Mouse (Mus musculus): ENCODE data around the gene Traf4.
"Not testable (repeated sequence)": the region's sequence is repeated elsewhere in the genome, so short reads cannot be mapped to it uniquely, and the experiment has no call there.

Traf4 gene

DNA sequence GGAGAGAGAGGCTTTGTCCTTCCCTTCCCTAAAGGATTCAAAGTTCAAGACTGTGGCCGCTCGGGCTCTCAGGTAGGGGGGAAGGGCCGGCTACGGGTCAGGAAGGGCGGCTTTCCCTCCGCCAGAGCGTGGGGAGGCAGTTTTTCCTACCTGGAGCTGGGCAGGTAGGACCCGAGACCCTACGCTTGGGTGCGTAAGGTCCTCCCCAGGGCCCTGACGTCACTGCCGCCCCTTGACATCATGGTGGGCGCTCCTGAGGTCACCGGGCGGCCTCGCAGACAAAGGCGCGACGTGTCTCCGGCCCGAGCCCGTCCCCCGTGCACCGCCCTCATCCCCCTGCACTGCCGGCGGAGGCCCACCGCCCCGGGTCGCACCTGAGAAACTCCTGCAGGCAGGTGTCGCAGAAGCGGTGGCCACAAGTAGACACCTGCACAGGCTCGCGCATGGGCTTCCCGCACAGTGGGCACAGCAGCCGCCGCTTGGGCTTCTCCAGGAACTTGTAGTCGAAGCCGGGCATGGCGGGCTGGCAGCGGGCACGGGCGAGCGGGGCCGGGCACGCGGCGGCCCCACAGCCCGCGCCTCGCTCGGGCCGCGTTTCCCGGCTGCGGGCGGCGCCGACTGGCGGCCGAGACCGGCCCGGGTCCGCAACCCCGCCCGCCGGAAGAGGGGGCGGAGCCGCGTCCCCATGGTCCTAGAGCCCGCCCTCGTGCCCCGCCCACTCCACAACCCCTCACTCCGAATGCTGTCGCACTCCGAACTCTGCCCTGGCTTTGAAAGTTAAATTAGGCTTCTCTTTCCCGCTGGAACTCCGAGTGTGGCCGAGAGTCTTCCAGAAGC lies at the start of gene Traf4:
Gene Traf4, minus strand, starts transcription at position 666 of the 837 bp plus-strand sequence.
- no peak for DNase-seq (ENCODE audit: low spot score in 2 of 2)

DNA sequence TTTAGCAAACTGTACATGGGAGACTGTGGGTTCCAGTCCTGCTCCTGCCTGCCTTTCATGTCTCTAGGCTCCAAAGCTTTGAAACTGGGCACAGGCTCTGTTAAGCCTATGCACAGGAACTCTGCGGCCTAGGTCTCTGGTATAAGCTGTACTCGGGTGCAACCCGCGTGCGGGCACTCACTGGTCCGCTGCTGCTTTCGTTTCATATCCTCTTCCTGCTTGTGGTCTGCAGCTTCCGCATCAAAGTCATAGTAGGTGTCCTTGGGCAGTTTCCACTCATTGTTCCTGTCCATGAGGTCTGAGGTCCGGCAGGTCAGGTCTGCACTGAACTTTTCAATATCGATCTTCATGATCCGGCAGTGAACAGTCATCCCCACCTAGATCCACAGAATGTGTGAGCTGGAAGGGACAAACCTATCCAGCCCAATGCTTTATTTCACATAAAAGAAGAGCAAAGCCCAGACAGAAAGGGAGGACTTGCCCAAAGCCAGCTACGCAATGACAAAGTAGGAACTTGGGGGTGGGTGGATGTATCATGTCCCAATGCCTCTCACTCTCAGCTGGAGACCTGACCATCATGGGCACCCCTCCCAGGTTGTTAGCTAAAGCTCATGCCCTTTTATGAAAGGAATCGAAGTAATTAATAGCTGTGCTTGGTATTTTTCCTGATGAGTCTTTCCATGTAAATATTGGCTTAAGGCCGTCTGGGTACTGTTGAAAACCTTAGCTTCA lies 47.9 kb upstream of the Traf4 start:
- no peak for DNase-seq (ENCODE audit: low spot score in 2 of 2)

DNA sequence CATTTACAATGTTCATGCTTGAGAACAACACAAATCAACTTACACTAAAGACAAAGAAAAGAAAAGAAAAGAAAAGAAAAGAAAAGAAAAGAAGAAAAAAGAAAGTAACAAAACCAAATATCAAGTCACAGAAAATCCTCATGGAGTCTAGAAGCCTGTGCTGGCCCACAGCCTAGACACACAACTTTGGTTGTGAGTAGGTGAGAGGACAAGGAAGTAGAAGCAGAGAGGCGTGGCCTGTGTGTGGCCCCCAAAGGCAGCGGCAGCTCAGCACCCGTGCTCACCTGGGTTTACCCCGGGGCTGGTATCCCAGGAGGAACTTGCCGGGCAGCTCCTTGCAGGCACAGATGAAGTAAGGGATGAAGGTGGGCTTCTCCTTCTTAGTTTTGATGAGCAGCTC lies 46.1 kb upstream of the Traf4 start:
- DNase-seq (ENCODE audit: low spot score in 2 of 2) = no peak

DNA sequence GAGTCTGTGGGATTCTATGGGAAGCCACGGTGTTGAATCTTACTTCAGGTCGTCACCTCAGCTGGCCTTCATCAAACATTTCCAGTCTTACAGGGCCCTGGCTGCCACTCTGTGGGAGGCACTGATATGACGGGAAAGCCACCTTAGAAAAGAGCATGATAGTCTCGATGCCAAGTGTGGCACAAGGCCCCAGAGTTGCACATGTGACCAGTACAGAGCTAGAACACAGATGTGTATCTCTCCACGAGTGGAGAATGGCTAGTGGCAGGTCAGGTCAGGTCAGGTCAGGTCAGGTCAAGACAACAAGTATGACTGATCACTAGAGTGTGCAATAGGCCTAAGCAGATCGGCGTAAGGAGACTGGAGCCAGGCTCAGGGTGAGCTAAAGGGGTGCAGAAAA lies 45.2 kb upstream of the Traf4 start:
- no peak for DNase-seq (ENCODE audit: low spot score in 2 of 2)

DNA sequence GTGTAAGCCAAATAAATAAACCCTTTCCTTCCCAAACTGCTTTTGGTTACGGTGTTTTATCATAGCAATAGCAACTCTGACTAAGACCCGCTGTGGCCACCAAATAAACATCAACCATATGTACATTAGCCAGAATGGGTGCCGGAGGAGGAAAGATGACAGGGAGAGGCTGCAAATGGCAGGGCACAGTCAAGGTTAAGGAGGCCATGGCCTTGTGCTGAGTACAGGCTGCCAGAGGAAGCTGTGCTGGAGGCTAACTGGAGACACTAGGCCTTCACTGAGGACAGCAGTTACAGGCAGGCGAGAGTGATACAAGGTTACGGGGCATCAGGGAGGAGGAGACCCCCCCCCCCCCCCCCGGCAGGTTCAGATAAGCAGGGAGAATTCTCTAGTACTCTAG lies 44.5 kb upstream of the Traf4 start:
- DNase-seq (ENCODE audit: low spot score in 2 of 2) = no peak

DNA sequence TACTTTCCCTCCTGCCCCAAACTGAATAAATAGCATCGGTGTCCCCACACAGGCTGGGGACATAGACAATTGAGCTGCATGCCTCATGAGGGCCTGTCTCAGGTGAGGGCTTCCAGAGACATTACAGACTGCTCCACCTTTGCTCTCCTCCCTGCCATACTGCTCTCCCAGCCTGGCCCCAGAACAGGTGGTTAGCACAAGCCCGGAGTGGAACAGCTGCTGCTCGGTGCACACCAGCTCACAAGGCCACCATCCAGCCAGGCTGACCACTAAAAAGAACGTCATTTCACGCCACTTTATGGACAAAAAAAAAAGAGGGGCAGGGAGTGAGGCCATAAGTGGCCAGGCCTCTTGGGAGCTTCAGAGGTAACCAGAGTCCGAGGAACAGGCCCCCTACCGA lies 41.8 kb upstream of the Traf4 start:
- DNase-seq (ENCODE audit: low spot score in 2 of 2) = no peak

DNA sequence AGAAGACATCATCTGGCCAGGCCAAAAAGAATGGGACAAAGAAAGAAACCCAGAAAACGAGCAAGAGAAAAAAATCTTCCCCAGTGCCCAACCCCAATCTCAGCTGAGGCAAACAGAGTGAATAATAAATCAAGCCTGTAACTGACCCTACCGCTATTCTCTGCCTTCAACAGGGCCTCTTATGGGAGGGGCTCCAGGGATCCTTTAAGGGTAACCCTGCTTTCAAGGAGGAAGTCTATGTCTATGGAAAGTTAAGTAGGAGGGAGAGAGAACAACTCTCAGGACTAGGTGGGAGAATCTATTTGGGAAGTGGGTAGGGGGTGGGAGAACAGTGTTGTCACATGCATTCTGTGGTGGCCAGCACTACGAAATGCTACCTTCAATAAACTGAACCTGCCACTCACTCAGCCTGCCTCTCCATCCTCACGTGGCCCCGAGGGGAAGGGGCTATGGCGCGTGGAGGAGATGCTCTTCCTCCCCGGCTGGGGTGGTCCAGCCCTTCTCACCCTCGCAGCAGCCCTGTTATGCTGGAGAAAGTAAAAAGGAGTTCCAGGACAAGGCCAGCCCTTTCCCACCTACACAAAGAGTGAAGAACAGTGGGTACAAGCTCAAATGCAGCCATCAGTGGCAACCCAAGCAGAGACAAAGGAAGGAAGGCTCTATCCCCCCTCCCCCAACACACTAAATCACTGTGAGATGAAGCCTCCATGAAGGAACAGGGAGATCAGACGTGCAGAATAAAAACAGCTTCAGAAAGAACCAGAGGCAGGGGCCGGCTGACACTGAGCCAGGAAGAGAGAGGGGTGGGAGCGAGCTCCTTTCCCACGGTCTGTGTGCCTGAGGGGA lies 40.2 kb upstream of the Traf4 start:
- no peak for DNase-seq (ENCODE audit: low spot score in 2 of 2)

DNA sequence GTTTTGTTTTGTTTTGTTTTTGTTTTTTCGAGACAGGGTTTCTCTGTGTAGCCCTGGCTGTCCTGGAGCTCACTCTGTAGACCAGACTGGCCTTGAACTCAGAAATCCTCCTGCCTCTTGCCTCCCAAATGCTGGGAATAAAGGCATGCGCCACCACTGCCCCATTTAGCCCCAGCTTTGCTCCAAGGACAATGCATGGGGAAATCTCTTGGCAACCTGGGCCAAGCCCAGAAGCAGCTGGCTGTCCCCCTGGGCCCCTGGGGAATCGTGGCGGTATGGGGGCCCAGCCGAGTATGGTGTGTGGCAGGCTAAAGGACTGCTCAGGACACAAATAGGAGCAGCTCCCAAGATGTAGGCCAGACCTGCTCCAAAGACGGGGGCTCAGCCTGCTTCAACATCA lies 38.9 kb upstream of the Traf4 start:
- no peak for DNase-seq (ENCODE audit: low spot score in 2 of 2)

DNA sequence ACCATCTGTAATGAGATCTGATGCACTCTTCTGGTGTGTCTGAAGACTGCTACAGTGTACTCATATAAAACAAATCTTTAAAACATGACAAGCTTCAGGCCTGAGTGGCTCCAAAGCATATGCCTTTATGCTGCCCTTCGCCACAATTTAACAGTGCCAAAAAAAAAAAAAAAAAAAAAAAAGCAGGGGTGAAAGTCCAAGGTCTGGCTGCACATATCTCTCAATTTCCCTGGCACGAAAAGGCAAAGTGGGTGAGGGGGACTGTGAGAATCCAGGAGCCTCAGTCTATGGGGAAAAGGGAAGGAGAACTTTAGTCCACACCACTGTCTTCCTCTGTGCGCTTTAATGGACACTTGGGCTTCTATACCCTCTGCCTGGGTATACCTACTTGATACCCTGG lies 37.0 kb upstream of the Traf4 start:
- no peak for DNase-seq (ENCODE audit: low spot score in 2 of 2)

DNA sequence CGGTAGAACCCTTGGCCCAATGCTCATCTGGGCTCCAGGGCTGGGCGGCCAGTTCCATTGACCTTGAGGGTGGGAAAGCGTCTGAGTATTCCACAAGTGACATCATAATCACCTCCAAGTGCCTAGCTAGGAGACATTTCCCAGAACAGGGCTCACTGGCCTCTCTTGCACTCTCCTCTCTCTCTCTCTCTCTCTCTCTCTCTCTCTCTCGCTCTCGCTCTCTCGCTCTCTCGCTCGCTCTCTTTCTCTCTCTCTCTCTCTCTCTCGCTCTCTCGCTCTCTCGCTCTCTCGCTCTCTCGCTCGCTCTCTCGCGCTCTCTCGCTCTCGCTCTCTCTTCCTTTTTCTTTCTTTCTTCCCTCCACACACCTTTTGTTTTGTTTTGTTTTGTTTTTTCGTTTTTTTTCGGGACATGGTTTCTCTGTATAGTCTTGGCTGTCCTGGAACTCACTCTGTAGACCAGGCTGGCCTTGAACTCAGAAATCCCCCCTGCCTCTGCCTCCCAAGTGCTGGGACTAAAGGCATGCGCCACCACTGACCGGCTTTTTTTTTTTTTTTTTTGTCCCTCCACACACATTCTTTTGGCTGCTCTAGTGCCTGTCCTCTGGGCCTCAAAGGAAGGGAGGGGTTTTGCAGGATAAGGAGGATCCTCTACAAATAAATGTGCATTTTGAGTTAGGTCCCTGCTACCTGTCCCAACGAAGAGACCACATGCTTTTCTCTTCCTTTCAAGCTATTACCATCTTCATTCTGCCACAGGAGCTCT lies 29.9 kb upstream of the Traf4 start:
- DNase-seq (ENCODE audit: low spot score in 2 of 2) = no peak

DNA sequence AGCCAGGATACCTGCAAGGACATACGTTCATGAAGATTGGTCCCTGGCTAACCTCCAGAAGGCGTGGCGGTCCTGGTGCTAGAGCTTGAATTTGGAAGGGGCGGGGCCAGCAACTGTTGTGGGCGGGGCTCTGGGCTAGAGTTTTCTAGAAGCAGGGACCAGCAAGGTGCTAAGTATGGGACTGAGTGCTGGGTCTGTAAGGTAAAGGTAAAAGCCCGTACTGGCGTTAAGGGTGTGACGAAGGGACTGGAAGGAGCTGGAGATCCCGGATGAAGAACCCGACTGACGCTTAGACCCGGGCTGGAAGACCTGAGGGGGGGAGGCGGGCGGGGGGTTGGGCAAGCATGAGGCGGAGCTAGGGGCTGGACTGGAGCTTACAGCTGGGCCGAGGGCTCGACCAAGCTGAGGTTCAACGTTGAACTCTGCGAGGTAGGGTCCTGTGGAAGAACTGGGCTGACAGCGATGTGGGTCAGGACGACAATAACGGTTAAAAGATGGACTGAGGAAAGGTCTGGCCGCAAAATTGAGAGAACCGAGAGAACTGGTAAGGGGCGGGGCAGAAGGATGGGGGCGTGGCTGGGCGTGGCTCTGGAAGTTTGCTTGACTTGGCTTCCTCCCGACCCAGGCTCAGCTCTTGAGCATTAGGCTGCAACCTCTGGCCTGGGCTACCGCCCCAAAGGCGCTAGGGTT lies 29.2 kb upstream of the Traf4 start:
- no peak for DNase-seq (ENCODE audit: low spot score in 2 of 2)

DNA sequence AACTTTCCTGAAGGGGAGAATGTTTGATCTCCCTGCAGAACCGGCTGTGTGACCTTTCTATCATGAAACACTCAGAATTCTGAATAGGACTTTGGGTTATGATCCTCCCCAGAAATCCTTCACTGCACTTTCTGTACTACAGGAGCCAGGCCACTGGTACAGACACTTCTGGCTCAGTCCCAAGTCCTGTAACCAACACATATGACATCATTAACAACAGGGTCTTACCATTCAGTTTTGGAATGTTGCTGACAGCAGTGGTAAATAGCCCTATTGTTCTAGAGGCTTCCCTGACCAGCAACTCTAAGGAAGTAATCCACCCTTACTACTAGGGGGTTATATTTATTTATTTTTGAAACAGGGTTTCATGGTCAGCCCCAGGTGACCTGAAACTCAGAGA lies 27.7 kb upstream of the Traf4 start, which contains the start of gene Proca1:
Gene Proca1, plus strand, starts transcription at position 280 of the 400 bp plus-strand sequence.
- no peak for DNase-seq (ENCODE audit: low spot score in 2 of 2)

DNA sequence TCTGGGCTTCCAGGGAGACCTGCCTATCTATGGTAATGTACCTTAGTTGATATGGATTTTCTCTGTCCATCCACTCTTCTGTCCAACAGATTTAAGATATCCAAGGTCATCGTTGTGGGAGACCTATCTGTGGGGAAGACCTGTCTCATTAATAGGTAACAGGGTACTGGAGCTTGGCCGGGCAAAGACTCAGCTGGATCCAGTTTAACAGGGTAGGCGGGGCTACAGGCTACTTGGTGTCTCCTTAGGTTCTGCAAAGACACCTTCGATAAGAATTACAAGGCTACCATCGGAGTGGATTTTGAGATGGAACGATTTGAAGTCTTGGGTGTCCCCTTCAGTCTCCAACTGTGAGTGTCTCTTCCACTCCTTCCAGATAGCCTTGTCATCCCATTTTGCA lies 24.7 kb upstream of the Traf4 start:
- no peak for DNase-seq (ENCODE audit: low spot score in 2 of 2)

DNA sequence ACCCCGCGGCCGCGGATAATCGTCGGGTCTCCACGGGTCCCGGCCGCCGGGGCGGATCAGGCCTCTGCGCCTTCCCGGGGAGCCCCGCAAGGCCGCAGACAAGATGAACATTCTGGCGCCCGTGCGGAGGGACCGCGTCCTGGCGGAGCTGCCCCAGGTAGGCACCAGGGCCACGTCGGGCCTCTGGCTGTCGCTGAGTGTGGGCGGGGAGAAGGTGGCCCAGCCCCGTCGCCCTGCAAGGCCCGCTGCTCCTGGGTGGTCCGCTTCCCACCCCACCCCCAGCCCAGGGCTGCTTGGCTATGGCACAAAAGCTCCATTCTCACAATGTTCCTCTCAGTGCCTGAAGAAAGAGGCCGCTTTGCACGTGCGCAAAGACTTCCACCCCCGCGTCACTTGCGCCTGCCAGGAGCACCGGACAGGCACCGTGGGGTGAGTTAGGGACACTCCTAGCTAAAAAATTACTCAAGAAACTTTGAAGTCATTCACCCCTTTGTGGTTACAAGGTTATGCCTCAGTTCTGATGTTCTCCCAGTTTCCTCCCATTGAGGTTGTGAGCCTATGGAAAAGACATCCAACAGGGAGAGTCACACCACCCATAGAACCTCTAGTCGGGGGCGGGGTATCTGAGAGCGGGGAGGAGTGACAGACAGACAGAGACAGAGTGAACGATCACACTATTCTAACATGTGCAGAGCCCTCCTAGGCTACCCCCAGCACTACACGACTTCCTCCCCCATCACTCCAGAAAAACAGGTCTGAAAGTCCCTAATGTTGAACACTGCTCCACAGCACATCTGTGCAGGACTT lies 24.0 kb upstream of the Traf4 start:
- peak; percentile 72 to 74 for DNase-seq (ENCODE audit: low spot score in 2 of 2)

DNA sequence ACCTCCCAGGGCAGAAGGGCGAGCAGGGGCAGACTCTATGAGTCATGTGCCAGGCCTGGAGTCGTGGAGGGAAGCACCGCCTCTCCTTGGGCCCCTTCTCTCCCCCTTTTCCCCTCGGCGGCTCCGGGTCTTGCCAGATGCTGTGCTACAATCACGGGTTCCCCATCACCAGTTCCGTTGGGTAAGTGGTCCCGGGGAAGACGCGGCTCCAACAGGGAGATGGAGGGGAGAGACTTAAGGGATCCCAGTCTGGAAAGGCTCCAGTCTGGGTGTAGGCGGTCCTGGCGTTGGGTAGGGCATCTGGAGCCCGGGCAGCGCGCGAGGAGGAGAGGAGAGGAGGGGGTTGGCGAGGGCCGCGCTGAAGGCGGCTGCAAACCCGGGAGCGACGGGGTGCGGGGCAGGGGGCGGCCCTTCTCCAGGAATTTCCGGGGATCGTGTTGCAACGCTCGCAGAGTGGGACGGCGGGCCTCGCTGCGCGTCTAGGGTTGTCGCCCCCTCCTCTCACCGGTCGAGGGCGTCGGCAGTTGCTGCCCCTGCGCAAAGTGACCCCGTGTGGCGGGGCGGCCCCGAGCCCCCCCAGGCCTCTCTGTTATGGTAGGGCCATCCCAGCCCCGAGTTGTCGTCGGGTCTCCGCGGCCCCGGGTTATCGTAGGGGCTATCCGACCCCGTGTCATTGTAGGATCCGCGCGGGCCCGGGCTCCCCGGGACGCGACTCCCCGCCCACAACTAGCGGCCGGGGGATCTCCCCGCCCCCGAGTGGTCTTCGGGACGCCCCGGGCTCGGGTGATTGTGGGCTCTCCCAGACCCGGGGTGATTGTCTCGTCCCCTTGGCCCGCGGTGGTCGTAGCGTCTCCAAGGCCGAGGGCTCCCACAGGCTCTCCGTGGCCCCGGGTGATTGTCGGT lies 23.2 kb upstream of the Traf4 start, which contains the start of gene Rab34:
Gene Rab34, plus strand, starts transcription at position 100 of the 903 bp plus-strand sequence.
- DNase-seq (ENCODE audit: low spot score in 2 of 2) = peak in 1 of 2 experiments; percentile 59

DNA sequence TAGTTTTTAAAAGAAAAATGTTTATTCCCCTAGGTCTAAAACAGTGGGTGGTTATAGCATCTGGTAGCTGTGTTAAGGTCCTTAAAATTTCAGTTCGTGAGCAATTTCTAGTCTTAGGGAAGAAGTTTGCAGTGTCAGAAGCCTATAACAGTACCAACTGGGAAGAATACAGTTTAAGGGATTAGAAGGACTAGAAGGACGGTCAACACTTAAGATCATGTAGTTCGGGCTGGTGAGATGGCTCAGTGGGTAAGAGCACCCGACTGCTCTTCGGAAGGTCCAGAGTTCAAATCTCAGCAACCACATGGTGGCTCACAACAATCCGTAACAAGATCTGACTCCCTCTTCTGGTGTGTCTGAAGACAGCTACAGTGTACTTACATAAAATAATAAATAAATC lies 19.3 kb upstream of the Traf4 start:
- not testable (repeated sequence) for DNase-seq (ENCODE audit: low spot score in 2 of 2)

DNA sequence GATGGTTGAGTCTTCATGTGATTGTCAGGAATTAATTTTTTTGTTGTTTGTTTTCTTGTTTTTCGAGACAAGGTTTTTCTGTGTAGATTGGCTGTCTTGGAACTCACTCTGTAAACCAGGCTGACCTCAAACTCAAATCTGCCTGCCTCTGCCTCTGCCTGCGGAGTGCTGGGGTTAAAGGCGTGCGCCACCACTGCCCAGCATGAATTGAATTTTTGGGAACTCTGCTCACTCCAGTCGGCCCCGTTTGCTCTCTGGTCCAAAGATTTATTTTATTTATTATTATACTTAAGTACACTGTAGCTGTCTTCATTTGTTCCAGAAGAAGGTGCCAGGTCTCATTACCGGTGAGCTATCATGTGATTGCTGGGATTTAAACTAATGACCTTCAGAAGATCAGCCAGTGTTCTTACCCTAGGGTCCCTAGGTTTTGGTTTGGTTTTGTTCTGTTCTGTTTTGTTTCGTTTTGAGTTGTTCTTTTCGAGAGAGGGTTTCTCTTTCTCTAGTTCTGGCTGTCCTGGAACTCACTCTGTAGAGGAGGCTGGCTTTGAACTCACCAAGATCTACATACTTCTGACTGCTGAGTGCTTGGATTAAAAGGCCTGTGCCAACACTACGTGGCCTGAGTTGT lies 18.6 kb upstream of the Traf4 start:
- DNase-seq (ENCODE audit: low spot score in 2 of 2) = no peak

All from right cerebral cortex, postnatal 36 days (tissue).